Mouse (Mus musculus): ENCODE data around the gene Dlx5. TPM values are rescaled to one million over a fixed set of nuclear protein-coding genes. Genes with fewer than 3 reads are reported as not detected.

Gene Dlx5
- polyA plus RNA-seq (2016; fragmentation: Nextera tagmentation; extraction: Ambion mirVana), result 70.1 and 103 TPM in 2 replicates

DNA sequence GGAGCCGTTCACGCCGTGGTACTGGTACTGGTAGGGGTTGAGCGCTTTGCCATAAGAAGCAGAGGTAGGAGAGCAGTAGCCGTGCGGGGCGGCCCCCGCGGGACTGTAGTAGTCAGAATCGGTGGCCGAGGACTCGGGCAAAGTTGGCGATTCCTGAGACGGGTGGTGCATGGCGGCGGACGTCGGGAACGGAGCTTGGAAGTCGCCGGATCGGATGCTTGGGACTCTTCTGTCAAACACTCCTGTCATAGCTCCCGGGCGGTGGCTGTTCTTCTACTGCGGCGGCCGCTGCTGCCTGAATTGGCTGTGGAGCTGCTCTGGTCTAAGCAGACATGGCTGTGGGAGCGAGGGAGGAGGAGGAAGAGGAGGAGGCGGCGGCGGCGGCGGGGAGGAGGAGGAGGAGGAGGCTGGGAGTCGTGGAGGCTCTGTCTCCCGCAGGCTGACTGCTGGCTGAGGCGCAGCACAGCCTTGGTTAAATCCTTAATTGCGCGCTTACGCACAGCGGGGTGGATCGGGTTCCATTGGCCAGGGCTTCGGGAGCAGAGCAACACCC, at the start of gene Dlx5:
Gene Dlx5, minus strand, starts transcription at position 448 of the 553 bp plus-strand sequence.
- Histone ChIP-seq H3K27ac (peak within 1 kb of the TSS; percentile 92), H3K4me3 (peak within 1 kb of the TSS; percentile 69), H3K4me2 (replicated peaks) (peak within 1 kb of the TSS; percentile 72), H3K27me3 (peaks cover 46% of the 10 kb centered on the region), H3K4me1 (peaks cover 12% of the 10 kb centered on the region; the same call in 1 of the 2 replicates), H3K9ac (peak within 1 kb of the TSS; percentile 83), H3K9me3 (no peaks in the 10 kb centered on the region), H3K36me3 (no peaks in the 10 kb centered on the region)
- 0% methylated on average over 37 of the region's 42 CpGs for WGBS
- ATAC-seq (ENCODE audit: insufficient number of reproducible peaks, insufficient read depth, low FRiP score, low TSS enrichment), result peak; percentile 92

DNA sequence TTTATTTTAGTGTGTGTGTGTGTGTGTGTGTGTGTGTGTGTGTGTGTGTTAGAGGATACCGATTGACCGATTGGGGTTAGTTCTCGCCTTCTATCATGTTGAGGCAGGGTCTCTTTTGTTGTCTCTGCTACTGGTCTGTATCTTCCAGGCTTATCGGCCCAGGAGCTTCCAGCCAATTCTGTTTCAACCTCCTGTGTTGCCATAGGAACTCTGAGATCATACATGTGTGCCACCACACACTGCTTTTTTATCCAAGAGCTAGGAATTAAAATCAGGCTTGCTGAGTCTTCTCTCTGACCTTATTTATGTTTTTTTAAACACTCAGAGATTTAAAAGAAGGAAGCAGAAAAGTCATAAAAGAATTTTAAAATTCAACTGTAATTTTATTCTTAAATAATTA, 49.6 kb upstream of the Dlx5 start:
- H3K9me3 ChIP-seq, result no peaks in the 10 kb centered on the region
- no peaks in the 10 kb centered on the region for H3K27me3 ChIP-seq
- no peak for ATAC-seq (ENCODE audit: insufficient number of reproducible peaks, insufficient read depth, low FRiP score, low TSS enrichment)
- H3K4me1 ChIP-seq, result no peaks in the 10 kb centered on the region
- H3K27ac ChIP-seq, result no peak overlapping the region
- no peaks in the 10 kb centered on the region for H3K36me3 ChIP-seq
- no peak overlapping the region for H3K4me3 ChIP-seq
- no peak overlapping the region for H3K9ac ChIP-seq
- no peak overlapping the region for H3K4me2 ChIP-seq (replicated peaks)
- 81% methylated on average over 4 of the region's 4 CpGs for whole genome bisulfite sequencing

DNA sequence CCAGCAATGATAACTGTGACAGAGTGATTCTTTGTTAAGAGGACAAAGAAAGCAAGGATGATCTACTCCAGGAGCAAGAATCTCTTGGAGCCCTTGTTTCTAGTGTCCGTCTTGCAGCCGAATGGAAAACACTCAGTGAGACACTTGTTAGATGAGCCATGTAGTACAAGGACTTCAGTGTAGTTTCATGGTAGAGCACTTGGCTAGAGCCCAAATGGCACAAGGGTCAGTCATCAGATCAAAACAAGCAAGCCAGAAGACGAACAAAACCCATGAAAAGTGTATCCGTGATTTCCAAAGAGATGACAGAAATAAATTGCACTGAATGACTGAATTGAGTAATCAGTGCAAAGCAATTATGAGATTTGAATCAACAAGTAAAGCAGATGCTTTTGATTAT, 48.9 kb upstream of the Dlx5 start:
- no peak for ATAC-seq (ENCODE audit: insufficient number of reproducible peaks, insufficient read depth, low FRiP score, low TSS enrichment)
- WGBS, result 79% methylated on average over 4 of the region's 4 CpGs
- H3K4me2 ChIP-seq (replicated peaks), result no peak overlapping the region

DNA sequence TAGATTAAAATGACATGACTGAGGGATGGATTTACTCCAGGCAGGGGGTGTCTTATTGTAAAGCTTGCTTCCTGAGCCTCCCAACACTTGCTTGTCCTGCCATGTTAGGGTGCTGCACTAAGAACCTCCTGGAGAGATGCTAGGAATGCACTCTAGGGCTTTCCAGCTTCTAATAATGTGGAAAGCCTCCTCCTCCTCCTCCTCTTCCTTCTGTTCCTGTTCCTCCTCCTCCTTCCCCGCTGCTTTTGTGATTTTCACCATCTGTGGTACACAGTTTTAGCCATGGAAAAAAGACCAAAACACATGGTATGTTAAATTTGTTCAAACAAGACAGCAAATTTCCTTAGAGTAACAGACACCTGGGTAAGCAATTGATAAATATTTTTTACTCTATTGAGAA, 43.4 kb upstream of the Dlx5 start:
- Histone ChIP-seq H3K27me3 (no peaks in the 10 kb centered on the region), H3K9me3 (no peaks in the 10 kb centered on the region), H3K9ac (no peak overlapping the region), H3K4me1 (no peaks in the 10 kb centered on the region), H3K4me2 (replicated peaks) (no peak overlapping the region), H3K4me3 (no peak overlapping the region), H3K27ac (no peak overlapping the region), H3K36me3 (no peaks in the 10 kb centered on the region)
- no peak for ATAC-seq (ENCODE audit: insufficient number of reproducible peaks, insufficient read depth, low FRiP score, low TSS enrichment)
- WGBS, result 31% methylated on average over 1 of the region's 1 CpGs

More for the DNA sequence above, 48.9 kb upstream of the Dlx5 start:
- no peak overlapping the region for H3K9ac ChIP-seq
- H3K9me3 ChIP-seq, result no peaks in the 10 kb centered on the region
- no peak overlapping the region for H3K4me3 ChIP-seq
- H3K4me1 ChIP-seq, result no peaks in the 10 kb centered on the region
- H3K27ac ChIP-seq, result no peak overlapping the region
- H3K27me3 ChIP-seq, result no peaks in the 10 kb centered on the region
- no peaks in the 10 kb centered on the region for H3K36me3 ChIP-seq

DNA sequence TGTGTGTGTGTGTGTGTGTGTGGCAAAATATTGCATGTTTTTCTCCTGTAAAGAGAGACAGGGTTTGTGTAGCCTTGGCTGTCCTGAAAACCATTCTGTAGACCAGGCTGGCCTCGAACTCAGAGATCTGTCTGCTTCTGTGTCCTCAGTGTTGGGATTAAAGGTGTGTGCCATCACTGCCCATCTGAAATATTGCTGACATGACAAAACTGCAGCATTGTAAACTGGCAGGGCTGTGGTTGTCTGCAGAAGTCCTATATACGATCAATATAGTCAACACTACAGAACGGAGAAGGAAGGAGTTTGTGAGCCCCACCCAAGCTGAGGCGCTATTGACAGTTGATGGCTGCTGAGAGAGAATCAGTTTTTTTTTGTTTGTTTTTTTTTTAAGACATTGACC, 35.4 kb upstream of the Dlx5 start:
- WGBS, result 91% methylated on average over 4 of the region's 4 CpGs
- no peak for ATAC-seq (ENCODE audit: insufficient number of reproducible peaks, insufficient read depth, low FRiP score, low TSS enrichment)
- Histone ChIP-seq H3K4me2 (replicated peaks) (no peak overlapping the region), H3K9me3 (no peaks in the 10 kb centered on the region), H3K4me3 (no peak overlapping the region), H3K36me3 (no peaks in the 10 kb centered on the region), H3K9ac (no peak overlapping the region), H3K27me3 (no peaks in the 10 kb centered on the region), H3K27ac (no peak overlapping the region), H3K4me1 (no peaks in the 10 kb centered on the region)

DNA sequence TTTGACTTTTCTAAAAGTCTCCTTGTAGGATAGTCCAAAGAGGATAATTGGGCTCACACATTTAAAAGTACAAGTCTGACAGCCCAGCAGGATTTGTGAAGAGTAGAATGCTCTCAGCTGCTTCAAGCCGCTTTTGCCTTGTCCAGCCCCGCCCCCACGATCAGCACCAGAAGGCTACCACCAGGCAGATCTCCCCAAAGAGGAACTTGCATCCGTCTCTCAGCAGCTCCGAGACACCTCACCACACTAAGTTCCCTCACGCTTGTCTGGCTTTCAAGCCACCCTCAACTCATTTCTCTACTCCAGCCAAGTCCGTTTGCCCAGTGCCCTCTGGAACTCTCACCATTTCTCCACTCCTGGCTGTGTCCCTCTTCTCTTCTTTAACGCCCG, 33.6 kb upstream of the Dlx5 start:
- H3K4me2 ChIP-seq (replicated peaks), result no peak overlapping the region
- H3K27me3 ChIP-seq, result no peaks in the 10 kb centered on the region
- ATAC-seq (ENCODE audit: insufficient number of reproducible peaks, insufficient read depth, low FRiP score, low TSS enrichment), result no peak
- H3K27ac ChIP-seq, result no peak overlapping the region
- H3K4me3 ChIP-seq, result no peak overlapping the region
- no peaks in the 10 kb centered on the region for H3K4me1 ChIP-seq
- H3K36me3 ChIP-seq, result no peaks in the 10 kb centered on the region
- H3K9ac ChIP-seq, result no peak overlapping the region
- 51% methylated on average over 9 of the region's 9 CpGs for WGBS
- no peaks in the 10 kb centered on the region for H3K9me3 ChIP-seq

DNA sequence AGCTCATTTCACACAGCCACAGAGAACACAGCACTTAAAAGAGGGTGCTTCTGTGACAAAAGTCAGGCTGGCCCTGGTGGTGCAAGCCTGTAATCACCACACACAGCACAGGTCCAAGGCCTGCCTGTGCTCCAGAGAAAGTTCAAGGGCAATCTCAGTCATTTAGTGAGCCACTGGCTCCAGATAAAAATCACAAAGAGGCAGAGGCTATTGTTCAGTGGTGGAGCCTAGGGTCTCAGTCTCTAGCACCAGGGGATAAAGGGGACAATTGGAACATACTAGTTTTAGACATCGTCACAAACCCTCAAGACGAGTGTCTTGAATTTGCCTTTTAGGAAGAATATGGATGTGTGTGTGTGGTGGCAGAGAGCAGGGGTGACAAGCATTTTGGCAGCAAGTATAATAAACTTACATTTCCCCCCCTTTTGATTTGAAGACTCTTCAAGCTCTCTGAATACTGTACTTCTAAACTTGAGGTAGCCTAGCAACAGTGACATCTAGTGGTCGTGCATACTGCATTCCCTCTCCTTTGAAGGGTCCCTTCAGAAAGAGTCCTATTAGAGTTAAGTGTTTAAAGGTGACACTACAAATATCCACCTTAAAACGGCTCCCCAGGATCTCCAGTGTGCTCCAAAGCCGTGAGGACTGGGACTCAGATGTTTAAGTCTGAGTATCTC, 33.1 kb upstream of the Dlx5 start:
- Histone ChIP-seq H3K36me3 (no peaks in the 10 kb centered on the region), H3K9me3 (no peaks in the 10 kb centered on the region), H3K4me3 (no peak overlapping the region), H3K27me3 (no peaks in the 10 kb centered on the region), H3K4me1 (no peaks in the 10 kb centered on the region), H3K4me2 (replicated peaks) (no peak overlapping the region), H3K9ac (no peak overlapping the region), H3K27ac (no peak overlapping the region)
- no peak for ATAC-seq (ENCODE audit: insufficient number of reproducible peaks, insufficient read depth, low FRiP score, low TSS enrichment)
- WGBS, result 29% methylated on average over 5 of the region's 5 CpGs

DNA sequence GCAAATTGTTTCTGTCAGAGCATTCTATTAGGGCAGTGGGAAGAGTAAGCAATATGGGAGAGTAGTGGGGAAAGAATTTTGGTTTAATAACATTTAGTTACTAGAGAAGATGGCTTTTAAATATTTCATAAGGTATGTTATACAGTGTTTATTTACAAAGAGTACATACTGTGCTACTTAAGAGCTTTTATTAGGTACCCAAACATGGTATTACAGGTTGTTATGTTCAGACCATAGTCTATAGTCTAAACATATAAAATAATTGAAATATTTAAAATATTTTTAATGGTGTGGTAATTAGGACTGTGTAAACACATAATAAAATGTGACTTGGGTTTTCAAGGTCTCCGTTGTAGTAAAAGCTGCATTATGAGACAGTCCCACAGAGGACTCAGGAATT, 32.4 kb upstream of the Dlx5 start:
- no peak overlapping the region for H3K9ac ChIP-seq
- H3K4me1 ChIP-seq, result no peaks in the 10 kb centered on the region
- no peak overlapping the region for H3K27ac ChIP-seq
- no peaks in the 10 kb centered on the region for H3K36me3 ChIP-seq
- H3K4me2 ChIP-seq (replicated peaks), result no peak overlapping the region
- ATAC-seq (ENCODE audit: insufficient number of reproducible peaks, insufficient read depth, low FRiP score, low TSS enrichment), result no peak
- no peak overlapping the region for H3K4me3 ChIP-seq
- H3K27me3 ChIP-seq, result no peaks in the 10 kb centered on the region
- WGBS, result 73% methylated on average over 1 of the region's 1 CpGs
- no peaks in the 10 kb centered on the region for H3K9me3 ChIP-seq

DNA sequence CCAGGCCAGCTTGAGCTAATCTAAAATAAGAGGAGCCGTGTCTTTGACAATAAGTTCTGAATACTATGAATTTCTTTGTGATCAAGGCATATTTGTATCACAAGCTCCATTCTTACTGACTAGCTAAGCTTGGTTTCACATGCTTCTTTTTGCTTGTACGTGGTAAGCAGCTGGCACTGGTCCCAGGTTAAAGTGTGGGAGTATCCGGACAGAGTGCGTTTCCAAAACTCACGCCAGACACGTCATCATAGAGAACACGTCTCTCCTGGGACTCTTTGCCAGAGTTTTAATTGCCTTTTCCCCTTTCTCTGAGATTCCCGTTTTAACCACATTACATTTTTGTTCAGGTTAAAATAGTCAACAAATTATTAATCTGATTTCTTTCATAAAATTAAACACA, 27.7 kb upstream of the Dlx5 start:
- H3K4me2 ChIP-seq (replicated peaks), result no peak overlapping the region
- no peaks in the 10 kb centered on the region for H3K9me3 ChIP-seq
- ATAC-seq (ENCODE audit: insufficient number of reproducible peaks, insufficient read depth, low FRiP score, low TSS enrichment), result no peak
- no peak overlapping the region for H3K9ac ChIP-seq
- WGBS, result 71% methylated on average over 8 of the region's 8 CpGs
- H3K4me3 ChIP-seq, result no peak overlapping the region
- H3K4me1 ChIP-seq, result no peaks in the 10 kb centered on the region
- no peaks in the 10 kb centered on the region for H3K36me3 ChIP-seq
- H3K27ac ChIP-seq, result no peak overlapping the region
- H3K27me3 ChIP-seq, result no peaks in the 10 kb centered on the region; the same call in 1 of the 2 replicates

DNA sequence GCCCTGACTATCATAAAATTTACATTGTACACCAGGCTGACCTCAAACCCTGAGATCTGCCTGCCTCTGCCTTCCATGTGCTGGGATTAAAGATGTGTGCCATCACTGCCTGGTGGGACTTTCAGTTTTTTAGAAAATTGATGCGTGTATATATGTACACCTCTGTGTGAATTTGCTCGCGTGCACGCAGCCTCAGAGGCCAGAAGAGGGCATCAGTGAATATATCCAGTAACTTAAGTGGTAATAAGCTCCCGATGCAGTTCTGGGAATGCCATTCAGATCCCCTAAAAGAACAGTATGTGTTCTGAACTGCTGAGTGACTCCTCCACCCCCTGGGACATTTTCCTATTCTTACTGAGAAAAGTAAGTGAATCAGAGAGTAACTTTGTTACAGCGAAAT, 8.2 kb upstream of the Dlx5 start:
- no peak for ATAC-seq (ENCODE audit: insufficient number of reproducible peaks, insufficient read depth, low FRiP score, low TSS enrichment)
- 63% methylated on average over 6 of the region's 6 CpGs for WGBS
- Histone ChIP-seq H3K4me3 (no peak overlapping the region), H3K9me3 (no peaks in the 10 kb centered on the region), H3K36me3 (no peaks in the 10 kb centered on the region), H3K27ac (no peak overlapping the region), H3K27me3 (peaks cover 10% of the 10 kb centered on the region; the same call in 1 of the 2 replicates), H3K4me2 (replicated peaks) (no peak overlapping the region), H3K9ac (no peak overlapping the region), H3K4me1 (no peaks in the 10 kb centered on the region)

DNA sequence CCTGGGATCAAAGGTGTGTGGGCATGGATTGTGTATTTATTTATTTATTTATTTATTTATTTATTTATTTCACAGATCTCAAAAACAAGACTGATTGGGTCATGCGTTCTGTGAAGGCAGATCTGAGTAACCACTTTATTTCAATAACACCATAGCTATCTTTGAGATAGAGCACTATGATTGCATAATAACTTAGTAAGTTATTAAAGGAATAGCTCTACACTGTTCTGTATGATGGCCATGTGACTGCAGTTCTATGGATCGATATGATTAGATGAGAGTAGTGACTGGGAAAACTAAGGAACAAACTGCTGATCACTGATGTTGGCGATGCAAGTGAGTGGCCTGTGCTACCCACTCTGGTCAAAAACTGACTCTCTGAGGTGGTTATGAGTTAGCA, 4.3 kb upstream of the Dlx5 start:
- Histone ChIP-seq H3K27ac (no peak overlapping the region), H3K4me3 (no peak overlapping the region), H3K4me2 (replicated peaks) (no peak overlapping the region), H3K9ac (no peak overlapping the region), H3K9me3 (no peaks in the 10 kb centered on the region), H3K4me1 (no peaks in the 10 kb centered on the region; the same call in 1 of the 2 replicates), H3K27me3 (peaks cover 27% of the 10 kb centered on the region; the same call in 1 of the 2 replicates), H3K36me3 (no peaks in the 10 kb centered on the region)
- no peak for ATAC-seq (ENCODE audit: insufficient number of reproducible peaks, insufficient read depth, low FRiP score, low TSS enrichment)
- WGBS, result 80% methylated on average over 3 of the region's 3 CpGs

DNA sequence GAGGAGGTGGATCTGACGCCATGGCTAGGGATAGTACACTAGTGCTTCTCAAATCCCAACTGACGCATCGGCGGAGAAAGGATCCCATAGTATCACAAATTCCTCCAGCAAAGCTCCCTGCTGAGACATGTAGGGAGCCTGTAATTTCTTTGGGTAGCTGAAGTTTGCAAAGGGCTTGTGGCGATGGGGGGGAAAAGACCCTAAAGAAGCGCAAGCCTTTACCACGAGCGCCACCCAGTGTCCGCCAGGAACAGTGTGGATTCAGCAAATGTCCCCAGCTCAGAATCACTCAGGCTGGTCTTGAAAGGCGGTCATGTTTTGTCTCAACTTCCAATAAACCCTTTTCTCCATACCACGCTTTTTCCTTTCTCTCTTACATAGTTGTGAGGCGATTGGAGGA, 3.0 kb upstream of the Dlx5 start:
- Histone ChIP-seq H3K27ac (no peak overlapping the region), H3K27me3 (peaks cover 32% of the 10 kb centered on the region; the same call in 1 of the 2 replicates), H3K36me3 (no peaks in the 10 kb centered on the region), H3K9ac (no peak overlapping the region), H3K4me3 (no peak overlapping the region), H3K4me2 (replicated peaks) (no peak overlapping the region), H3K4me1 (no peaks in the 10 kb centered on the region; the same call in 1 of the 2 replicates), H3K9me3 (no peaks in the 10 kb centered on the region)
- WGBS, result 2% methylated on average over 12 of the region's 12 CpGs
- ATAC-seq (ENCODE audit: insufficient number of reproducible peaks, insufficient read depth, low FRiP score, low TSS enrichment), result no peak

Data from embryonic facial prominence, embryonic 12.5 days (tissue).